Mouse (Mus musculus) CD4-positive, CD25-positive, alpha-beta regulatory T cell, adult 4 months (primary cell): ENCODE results near the gene Fbxo42. TPM values are rescaled to one million over a fixed set of nuclear protein-coding genes. Genes with fewer than 3 reads are reported as not detected.
"Not testable (repeated sequence)": the region's sequence is repeated elsewhere in the genome, so short reads cannot be mapped to it uniquely, and the experiment has no call there.

Experiments
- ATAC-seq: one replicate; pipeline ENCODE4 v1.8.0; 2017
- polyA plus RNA-seq, 2 experiments: library from polyadenylated mRNA; unstranded; fragments of 100-300 nt; shearing (Covaris generic); gene quantifications; one replicate each; pipeline ENCODE4 v1.2.1; 2017

The Fbxo42 gene
- polyA plus RNA-seq, 2 experiments from 2014 or later: 5.1 to 6.2 TPM

DNA sequence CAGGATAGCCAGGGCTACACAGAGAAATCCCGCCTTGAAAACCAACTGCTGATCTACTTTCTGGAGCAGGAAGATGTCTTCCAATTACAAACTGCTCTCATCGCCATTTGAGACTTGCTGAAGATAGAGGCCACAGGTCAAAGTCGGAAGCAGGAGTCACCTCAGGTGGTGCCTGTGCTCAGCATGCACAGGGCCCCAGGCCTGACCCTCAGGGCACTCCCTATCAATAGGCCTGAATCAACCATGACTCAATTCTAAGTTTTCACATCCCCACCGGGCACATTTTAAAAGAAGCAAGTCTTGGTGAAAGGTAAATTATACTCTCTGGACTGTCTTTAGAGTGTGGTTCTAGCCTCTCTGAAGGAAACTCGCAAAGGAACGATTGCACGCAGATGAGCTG is 11.6 kb upstream of the Fbxo42 start:
- no peak for ATAC-seq

DNA sequence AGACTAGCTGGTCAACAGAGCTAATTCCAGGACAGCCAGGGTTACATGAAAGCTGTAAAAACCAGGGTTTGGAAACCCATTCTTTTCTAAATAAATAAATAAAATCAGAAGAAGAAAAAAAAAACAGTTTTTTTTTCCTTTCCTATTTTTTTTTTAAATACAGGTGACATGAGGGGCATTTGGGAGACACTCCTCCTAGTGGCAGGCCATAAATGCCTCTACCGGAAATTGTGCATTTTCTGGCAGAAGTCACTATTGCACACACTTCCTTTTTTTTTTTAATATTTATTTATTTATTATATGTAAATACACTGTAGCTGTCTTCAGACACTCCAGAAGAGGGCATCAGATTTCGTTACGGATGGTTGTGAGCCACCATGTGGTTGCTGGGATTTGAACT is 10.0 kb upstream of the Fbxo42 start:
- ATAC-seq: not testable (repeated sequence)

DNA sequence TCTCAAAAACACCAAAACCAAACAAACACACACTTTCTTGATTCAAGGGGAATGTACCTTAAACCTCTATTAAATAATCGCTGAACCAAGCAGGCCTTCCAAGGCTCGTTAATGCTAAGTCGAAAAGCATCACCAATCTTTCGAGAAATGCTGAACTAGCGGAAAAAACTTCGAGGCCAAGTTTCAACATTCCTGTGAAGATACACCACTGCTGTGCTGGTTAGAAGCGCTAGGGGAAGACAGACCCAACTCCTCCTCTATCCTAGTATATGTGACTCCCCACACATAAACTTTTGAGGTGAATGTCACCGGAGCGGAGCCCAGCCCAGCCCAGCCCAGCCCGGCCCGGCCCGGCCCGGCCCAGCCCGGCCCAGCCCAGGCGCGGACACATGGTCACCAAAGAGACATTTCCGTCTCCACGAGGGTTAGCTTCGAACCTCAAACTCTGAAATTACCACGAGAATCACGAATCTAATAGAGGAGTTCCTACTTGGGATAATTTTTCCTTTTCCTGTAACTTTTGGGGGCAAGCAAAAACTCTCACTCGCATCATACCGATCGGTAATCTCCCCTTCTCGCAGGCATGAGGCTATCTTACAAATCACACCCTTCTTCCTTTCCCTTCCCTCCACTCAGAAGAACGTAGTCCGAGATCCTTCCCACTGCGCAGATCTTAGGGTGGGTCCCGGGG is 9.1 kb upstream of the Fbxo42 start:
- peak; percentile 8 for ATAC-seq

GRCm38 (mm10) chr4:141139116-141139970 is 8.4 kb upstream of the Fbxo42 start, which contains the start of gene Szrd1:
Szrd1 (minus strand) TSS chr4:141139775.
- ATAC-seq: peak; percentile 88

GRCm38 (mm10) chr4:141140354-141140753 is 7.4 kb upstream of the Fbxo42 start:
- ATAC-seq: not testable (repeated sequence)

DNA sequence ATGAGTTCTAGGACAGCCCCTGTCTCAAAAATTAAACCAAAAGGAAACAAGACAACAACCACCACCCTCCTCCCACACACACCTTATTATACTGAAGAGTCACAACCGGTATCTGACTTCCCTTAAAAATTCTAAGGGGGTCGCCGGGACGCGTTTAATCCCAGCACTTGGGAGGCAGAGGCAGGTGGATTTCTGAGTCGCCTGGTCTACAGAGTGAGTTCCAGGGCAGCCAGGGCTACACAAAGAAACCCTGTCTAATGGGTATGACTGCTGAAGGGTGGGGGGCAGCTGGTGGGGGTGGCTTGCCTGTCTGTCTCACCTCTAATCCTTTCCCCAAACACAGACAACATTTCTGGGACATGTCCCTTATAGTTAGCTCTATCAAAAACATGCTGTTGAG is 6.7 kb upstream of the Fbxo42 start:
- no peak for ATAC-seq

DNA sequence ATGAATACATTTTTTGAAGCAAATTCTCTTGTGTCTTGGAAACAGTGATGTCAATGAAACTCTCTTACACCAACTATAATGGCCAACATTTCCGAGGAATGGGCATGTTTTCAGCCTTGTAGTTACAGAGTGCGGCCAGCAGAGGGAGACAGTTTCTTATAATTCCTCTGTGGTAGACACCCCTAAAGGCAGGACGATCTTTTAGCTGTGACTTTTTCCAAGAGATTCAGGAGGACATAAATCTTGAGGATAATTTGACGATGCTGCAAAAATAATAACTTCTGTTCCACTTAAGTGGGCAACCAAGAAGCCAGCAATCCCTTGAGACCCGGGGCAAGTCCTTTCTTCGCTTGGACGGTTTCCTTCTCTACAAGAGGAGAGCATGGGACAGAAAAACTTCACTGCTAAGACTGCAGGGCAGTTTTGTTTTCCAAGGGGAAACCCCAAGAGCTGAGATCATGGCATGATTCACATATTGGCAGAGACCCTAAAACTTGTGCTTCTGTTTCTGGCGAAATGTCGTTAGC is 5.4 kb upstream of the Fbxo42 start:
- peak; percentile 33 for ATAC-seq

DNA sequence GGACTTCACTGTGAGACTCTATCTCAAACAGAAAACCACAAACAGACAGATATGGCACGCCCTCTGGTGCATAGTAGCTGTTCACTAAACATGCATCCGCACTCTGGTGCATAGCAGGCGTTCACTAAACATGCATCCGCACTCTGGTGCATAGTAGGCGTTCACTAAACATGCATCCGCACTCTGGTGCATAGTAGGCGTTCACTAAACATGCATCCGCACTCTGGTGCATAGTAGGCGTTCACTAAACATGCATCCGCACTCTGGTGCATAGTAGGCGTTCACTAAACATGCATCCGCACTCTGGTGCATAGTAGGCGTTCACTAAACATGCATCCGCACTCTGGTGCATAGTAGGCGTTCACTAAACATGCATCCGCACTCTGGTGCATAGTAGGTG is 2.6 kb upstream of the Fbxo42 start:
- ATAC-seq: not testable (repeated sequence)

DNA sequence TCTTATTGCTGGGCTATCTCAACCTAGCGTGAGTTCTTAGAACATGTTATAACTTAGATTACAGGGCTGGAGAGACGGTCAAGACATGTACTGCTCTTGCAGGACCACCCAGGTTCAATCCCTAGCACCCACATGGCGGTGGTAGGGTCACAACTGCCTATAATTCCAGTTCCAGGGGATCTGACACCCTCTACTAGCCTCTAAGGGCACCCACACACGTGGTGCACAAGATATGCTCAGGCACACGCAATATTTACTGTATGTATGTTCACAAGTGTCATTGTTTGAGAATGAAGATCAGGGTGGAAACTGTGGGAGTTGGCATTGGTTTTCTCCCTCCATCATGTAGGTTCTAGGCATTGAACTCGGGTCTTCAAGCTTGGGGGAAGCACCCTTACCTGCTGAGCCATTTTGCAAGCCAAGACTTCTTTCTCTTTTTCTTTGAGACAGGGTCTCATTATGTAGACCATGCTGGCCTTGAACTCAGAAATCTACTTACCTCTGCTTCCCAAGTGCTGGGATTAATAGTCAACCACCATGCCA is 1.2 kb upstream of the Fbxo42 start:
- no peak for ATAC-seq

GRCm38 (mm10) chr4:141148009-141148801 is 492 bp downstream of the Fbxo42 start:
- peak; percentile 51 for ATAC-seq

DNA sequence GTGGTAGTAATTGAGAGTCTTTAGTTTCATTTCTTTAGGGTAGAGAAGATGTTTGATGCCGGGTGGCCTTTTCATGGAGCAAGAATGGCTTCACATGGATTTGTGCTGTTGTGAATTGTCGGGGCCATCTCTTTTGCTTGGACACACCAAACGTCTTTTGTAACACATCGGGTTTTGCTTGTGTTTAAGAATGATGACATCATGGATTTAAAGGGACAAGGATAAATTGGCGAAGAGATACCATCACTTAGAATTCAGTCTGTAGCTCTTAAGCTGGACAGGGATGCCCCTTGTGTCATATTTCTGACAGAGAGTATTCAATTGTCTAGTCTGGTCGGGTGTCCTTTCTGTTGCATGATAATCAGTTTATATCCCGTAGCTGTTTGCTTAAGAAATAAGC is 1.4 kb downstream of the Fbxo42 start:
- no peak for ATAC-seq

DNA sequence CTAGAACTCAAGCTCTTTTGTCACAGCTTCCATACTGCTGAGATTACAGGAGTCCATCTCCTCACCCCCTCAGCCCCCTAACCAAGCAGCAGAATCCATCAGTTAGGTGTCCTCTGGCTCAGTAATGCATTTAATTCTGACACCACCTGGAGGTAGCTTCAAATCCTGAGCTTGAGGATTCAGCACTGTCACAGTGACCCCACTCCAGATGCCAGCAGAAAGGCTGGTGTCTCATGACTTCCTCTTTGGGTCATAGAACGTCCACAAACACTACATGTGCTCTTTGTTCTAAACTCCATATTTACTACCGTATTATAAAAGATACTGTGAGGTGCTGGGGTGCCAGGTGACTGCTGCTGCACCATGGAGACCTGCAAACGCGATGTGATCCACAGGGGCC is 9.8 kb downstream of the Fbxo42 start:
- ATAC-seq: no peak

GRCm38 (mm10) chr4:141158609-141159008 is 10.9 kb downstream of the Fbxo42 start:
- ATAC-seq: no peak

GRCm38 (mm10) chr4:141159093-141159492 is 11.4 kb downstream of the Fbxo42 start:
- no peak for ATAC-seq

DNA sequence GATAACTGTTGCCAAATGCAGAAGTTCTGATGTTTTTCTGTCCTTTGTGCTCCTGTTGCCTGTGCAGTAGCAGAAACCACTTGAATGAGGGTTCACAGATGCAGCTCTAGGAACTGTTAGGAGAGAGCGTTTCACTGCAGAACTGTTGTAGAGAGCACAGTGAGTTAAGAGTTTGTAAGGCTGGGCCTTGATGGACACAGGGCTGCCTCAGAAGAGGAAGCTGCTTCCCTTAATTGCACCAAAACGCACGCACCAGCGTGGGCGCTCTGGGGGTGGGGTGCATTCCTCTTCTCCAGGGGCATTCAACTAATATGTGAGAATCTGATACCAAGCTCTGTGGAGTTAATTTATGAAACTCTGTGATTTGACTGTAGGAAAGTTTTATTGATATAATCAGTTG is 12.0 kb downstream of the Fbxo42 start:
- no peak for ATAC-seq

GRCm38 (mm10) chr4:141160193-141160592 is 12.5 kb downstream of the Fbxo42 start:
- no peak for ATAC-seq

DNA sequence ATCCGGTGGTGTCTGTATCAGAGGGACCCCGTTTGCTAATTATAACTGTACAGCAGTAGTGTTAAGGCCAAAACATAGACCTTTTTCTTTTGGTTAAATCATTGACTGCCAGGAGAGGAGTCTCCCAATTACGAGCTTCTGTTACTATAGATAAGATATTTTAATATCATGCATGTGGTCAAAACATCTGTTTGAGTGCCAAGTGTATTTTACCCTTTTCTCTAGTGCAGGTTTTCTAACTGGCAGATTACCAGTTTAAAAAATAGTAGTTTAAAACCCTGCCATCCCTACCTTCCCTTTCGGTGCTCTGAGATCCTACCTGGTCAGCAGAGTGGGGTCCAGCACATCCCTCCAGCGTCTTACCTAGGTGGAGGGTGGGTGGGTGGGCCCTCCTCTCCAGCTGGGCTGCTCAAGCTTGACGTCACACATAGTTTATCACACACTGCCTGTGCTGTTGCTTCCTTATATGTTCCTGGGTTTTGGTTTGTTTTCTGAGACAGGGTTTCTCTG is 14.0 kb downstream of the Fbxo42 start:
- ATAC-seq: no peak

DNA sequence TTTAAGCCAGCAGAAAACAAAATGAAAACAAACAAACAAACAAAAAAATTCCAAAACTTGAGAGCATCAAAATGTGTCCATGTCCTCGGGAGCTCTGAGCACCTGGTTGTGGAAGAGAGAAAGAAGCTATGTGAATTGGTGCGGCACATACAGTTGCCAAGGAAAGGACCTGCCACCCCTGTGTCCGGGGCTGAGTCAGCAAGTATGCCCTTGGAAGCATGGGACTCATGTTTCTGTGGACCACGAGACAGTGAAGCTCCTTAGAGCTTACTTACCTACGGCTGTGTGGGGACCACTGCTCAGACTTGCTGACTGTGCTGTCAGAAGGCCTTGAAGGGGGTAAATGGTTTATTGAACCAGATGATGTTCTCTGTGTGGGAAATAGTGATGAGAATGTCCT is 16.0 kb downstream of the Fbxo42 start:
- no peak for ATAC-seq

DNA sequence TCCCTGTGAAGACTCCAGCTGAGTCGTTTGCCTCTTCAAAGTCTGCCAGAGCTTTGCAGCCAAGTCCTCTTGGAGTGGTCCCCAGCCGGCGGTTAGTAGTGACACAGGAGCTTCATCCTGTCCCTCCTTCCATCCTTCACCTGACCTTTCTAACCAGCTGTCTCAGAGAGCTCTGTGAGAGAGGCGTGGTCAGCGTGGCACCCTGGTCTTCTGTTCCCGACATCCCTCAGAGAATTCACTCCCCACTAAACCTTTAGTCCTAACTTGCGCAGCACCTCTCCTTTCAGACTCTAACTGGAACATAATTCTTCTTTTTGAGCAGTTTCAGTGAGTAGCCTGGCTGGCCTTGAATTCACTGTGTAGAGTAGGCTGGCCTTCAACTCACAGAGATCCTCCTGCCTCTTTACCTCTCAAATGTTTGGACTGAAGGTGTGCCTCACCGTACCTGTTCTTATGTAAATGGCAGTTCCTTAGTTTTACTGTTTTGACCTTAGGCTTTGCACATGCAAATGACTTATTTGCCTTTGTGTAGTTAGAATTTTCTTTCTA is 18.1 kb downstream of the Fbxo42 start:
- no peak for ATAC-seq

GRCm38 (mm10) chr4:141167156-141167555 is 19.4 kb downstream of the Fbxo42 start:
- ATAC-seq: no peak

DNA sequence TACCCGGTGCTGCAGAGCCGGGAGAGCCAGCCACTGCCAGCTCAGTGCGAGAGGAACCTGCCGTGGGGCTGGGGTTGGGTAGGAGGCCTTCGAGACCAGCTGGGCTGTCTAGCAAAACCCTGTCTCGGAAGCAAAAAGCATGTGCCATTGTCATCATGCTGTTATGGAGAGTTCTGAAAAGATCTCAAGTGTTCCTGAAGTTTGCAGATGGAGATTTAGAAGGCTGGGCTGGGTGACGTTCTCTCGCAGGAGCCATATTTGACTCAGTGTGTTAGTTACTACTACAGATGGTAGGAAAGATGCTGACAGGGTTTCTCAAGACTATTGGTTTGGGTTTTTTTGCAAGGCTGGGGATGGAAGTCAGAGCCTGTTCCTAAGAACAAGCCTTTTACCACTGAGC is 24.4 kb downstream of the Fbxo42 start:
- no peak for ATAC-seq

- ATAC-seq: no peak
These were observed 28.1 kb downstream of the Fbxo42 start for GRCm38 (mm10) chr4:141175783-141176182.
